Mouse (Mus musculus) stomach, postnatal 0 days (tissue): Measurements from ENCODE around the gene Adrm1.

ENCODE experiments used
- CTCF ChIP-seq: IDR thresholded peaks from 2 replicates; pipeline ENCODE4 v1.5.1; 2016; ENCODE audit warnings: antibody characterized with exemption, low read depth, mild to moderate bottlenecking, moderate library complexity
- EP300 ChIP-seq: optimal IDR thresholded peaks from 2 replicates; pipeline ENCODE3; 2016; ENCODE audit warnings: antibody characterized with exemption

GRCm38 (mm10) chr2:180217587-180217986, 46.3 kb downstream of the Adrm1 start:
- TF ChIP-seq CTCF (no peak), EP300 (no peak)
